Mouse (Mus musculus) intestine, postnatal 0 days (tissue): Measurements from ENCODE around the gene Kdm5c. TPM values are rescaled to one million over a fixed set of nuclear protein-coding genes. Genes with fewer than 3 reads are reported as not detected.

ENCODE experiments used
- ATAC-seq: fragments of 200-750 bp; cut with Nextera tagmentation; 2 replicates; pipeline ENCODE4 v1.8.0; 2017; ENCODE audit warnings: mild to moderate bottlenecking, moderate TSS enrichment, moderate library complexity
- H3K27ac ChIP-seq: fragments of 300-500 bp; sonication (generic); 2 replicates; pipeline ENCODE4 v1.5.1; 2014; ENCODE audit warnings: mild to moderate bottlenecking, low read depth, low read length, moderate library complexity
- H3K27me3 ChIP-seq: fragments of 300-500 bp; sonication (generic); replicated peaks from 2 replicates; pipeline ENCODE4 v1.6.1; 2014; ENCODE audit warnings: low read length, mixed read lengths; ENCODE audit not compliant: control insufficient read depth, insufficient read depth
- H3K36me3 ChIP-seq: fragments of 300-500 bp; sonication (generic); 2 replicates; pipeline ENCODE4 v1.6.1; 2014; ENCODE audit warnings: mild to moderate bottlenecking, moderate library complexity; ENCODE audit not compliant: control insufficient read depth, insufficient read depth
- H3K4me1 ChIP-seq: fragments of 300-500 bp; sonication (generic); replicated peaks from 2 replicates; pipeline ENCODE4 v1.6.1; 2014; ENCODE audit warnings: antibody characterized with exemption, low read length, mixed read lengths; ENCODE audit not compliant: control insufficient read depth, insufficient read depth
- H3K4me2 ChIP-seq: fragments of 300-500 bp; sonication (generic); replicated peaks from 2 replicates; pipeline ENCODE4 v1.6.1; 2014; ENCODE audit warnings: low read depth, mild to moderate bottlenecking, moderate library complexity
- H3K4me3 ChIP-seq: fragments of 300-500 bp; sonication (generic); 2 replicates; pipeline ENCODE4 v1.5.1; 2014; ENCODE audit warnings: low read depth, low read length
- H3K9ac ChIP-seq: fragments of 300-500 bp; sonication (generic); 2 replicates; pipeline ENCODE4 v1.6.1; 2014; ENCODE audit warnings: mild to moderate bottlenecking, low read depth, low read length
- H3K9me3 ChIP-seq: fragments of 300-500 bp; sonication (generic); 2 replicates; pipeline ENCODE4 v1.6.1; 2016; ENCODE audit warnings: mixed run types; ENCODE audit not compliant: control insufficient read depth
- CTCF ChIP-seq: sonication (generic); IDR thresholded peaks from 2 replicates; pipeline ENCODE4 v1.5.1; 2016; ENCODE audit warnings: low read depth, mild to moderate bottlenecking, control low read depth, antibody characterized with exemption, moderate library complexity
- WGBS: fragments of 180-500 bp; shearing (Covaris S2); extraction: QIAGEN DNeasy Blood & Tissue Kit; methylation state at CpG from one replicate; pipeline ENCODE4 v1.1.7; 2014; 5-methylcytosine and 5-hydroxymethylcytosine counted together
- polyA plus RNA-seq: library from polyadenylated mRNA; unstranded; fragments of >200 nt; fragmentation: Nextera tagmentation; extraction: Ambion mirVana; gene quantifications from 2 replicates; pipeline ENCODE4 v1.2.1, GENCODE M21; 2015

Kdm5c gene
- polyA plus RNA-seq, 1 experiment from 2014 or later: 19.7 TPM

DNA sequence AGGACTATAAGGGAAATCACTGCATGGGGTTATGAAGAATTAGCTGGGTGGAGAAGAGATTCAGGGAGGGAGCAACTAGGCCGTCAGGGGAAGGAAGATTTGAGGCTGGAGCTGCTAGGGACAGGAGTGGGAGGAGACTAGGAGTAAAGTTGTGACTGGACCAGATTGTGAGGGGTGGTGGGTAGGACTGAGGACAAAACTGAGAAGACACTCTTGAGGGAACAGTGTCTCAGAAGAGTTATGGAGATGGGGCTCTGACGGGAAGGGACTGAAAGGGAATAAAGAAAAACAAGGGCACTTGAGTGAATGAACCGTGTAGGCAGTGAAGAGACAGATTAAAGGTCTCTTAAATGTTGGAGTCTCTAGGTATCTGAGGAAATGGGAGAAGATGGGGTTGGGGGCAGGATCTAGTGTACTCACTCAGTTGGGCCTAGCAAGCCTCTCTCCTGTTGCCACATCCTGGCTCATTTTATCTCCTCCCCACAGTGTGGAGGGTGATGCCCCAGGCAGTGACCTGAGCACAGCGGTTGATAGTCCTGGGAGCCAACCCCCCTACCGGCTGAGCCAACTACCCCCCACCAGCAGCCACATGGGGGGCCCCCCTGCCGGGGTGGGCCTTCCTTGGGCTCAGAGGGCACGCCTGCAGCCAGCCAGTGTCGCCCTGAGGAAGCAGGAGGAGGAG lies 30.3 kb upstream of the Kdm5c start:
- Histone ChIP-seq H3K27me3 (no peaks in the 10 kb centered on the region), H3K36me3 (no peaks in the 10 kb centered on the region), H3K27ac (no peak overlapping the region), H3K9me3 (no peaks in the 10 kb centered on the region), H3K4me1 (no peaks in the 10 kb centered on the region), H3K9ac (no peak overlapping the region), H3K4me2 (no peak overlapping the region), H3K4me3 (no peak overlapping the region)
- TF ChIP-seq CTCF: no peak
- 57% methylated on average over 8 of the region's 8 CpGs for WGBS
- no peak for ATAC-seq

DNA sequence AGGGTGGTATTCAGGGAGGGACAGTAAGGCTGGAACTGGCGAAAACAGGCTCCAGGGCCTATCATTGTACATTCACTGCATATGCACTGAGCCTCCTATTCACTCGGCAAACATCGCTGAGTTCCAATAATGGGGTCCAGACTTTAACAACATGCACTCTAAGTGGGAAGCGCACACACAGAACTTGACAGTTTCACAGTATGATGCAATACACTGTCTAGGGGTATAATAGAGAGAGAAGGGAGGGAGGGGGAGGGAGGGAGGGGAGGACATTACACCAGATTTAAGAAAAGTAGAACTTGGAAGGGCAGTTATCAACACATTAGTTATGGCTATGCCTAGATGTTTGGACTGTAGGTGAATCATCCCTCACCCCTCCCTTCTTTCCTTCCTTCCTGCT lies 29.6 kb upstream of the Kdm5c start:
- Histone ChIP-seq H3K27ac (no peak overlapping the region), H3K4me2 (no peak overlapping the region), H3K27me3 (no peaks in the 10 kb centered on the region), H3K4me1 (no peaks in the 10 kb centered on the region), H3K9ac (no peak overlapping the region), H3K4me3 (no peak overlapping the region), H3K36me3 (no peaks in the 10 kb centered on the region), H3K9me3 (no peaks in the 10 kb centered on the region)
- ATAC-seq: no peak
- WGBS: 76% methylated on average over 4 of the region's 4 CpGs
- no peak for TF ChIP-seq CTCF

DNA sequence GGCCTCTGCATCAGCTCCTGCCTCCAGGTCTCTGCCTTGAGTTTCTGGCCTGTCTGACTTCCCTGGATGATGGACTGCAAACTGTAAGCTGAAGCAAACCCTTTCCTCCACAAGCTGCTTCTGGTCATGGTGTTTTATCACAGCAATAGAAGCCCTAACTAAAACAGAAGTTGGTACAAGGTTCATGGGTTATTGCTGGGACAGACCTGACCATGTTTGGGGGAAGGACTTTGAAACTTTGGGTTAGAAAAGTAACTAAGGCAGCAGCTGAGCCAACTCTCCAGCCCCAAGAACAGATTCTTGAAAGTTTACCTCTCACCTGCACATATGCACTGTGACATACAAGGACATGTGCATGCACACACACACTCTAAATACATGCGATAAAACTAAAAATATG lies 27.3 kb upstream of the Kdm5c start:
- no peak for ATAC-seq
- no peak for TF ChIP-seq CTCF
- no peaks in the 10 kb centered on the region for H3K27me3 ChIP-seq

DNA sequence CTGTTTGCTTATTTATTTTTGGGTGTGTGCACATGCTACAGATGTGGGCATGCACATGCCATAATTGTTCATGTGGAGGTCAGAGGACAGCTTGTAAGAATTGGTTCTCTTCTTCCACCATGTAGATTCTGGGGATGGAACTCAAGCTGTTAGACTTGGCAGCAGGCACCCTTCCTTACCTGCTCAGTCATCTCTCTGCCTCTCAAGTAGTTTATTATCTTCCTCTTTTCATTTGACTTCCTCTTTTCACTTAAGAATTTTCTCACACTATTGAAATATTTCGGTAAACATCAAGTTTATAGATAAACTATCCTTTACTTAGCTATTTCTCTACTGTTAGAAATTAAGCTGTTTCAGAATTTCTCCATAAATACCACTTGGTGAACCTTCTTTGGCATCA lies 18.1 kb upstream of the Kdm5c start:
- Histone ChIP-seq H3K27me3 (no peaks in the 10 kb centered on the region), H3K9me3 (no peaks in the 10 kb centered on the region), H3K27ac (no peak overlapping the region), H3K4me2 (no peak overlapping the region), H3K4me1 (no peaks in the 10 kb centered on the region), H3K36me3 (no peaks in the 10 kb centered on the region), H3K4me3 (no peak overlapping the region), H3K9ac (no peak overlapping the region)
- ATAC-seq: no peak
- 81% methylated on average over 1 of the region's 1 CpGs for WGBS
- TF ChIP-seq CTCF: no peak

More for the DNA sequence above, 27.3 kb upstream of the Kdm5c start:
- Histone ChIP-seq H3K9me3 (no peaks in the 10 kb centered on the region), H3K9ac (no peak overlapping the region), H3K4me3 (no peak overlapping the region), H3K36me3 (peaks cover 5% of the 10 kb centered on the region; the same call in 1 of the 2 replicates), H3K4me1 (no peaks in the 10 kb centered on the region), H3K4me2 (no peak overlapping the region), H3K27ac (no peak overlapping the region)
- 93% methylated on average over 1 of the region's 1 CpGs for WGBS

DNA sequence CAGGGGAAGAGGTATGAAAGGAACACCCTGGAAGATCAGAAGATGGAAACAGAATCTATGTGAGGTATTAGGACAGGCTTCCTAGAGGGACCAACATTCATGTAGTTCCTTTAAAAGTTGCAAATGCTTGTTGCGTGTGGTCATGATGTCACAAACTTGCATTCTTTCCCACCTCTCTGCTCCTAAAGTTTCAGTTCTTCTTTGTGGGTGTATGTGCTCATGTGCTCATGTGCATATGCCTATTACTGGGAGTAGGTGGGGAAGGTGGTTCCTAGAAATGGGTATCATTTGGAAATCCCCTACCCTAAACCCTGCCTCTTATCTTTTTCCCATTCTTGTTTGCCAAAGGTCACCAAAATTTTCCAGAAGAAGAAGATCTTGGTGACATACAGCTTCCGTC lies 14.3 kb upstream of the Kdm5c start:
- Histone ChIP-seq H3K4me2 (no peak overlapping the region), H3K36me3 (peaks cover 7% of the 10 kb centered on the region; the same call in 1 of the 2 replicates), H3K9me3 (no peaks in the 10 kb centered on the region), H3K4me3 (no peak overlapping the region), H3K4me1 (no peaks in the 10 kb centered on the region), H3K27ac (no peak overlapping the region), H3K27me3 (no peaks in the 10 kb centered on the region), H3K9ac (no peak overlapping the region)
- 92% methylated on average over 2 of the region's 2 CpGs for WGBS
- ATAC-seq: no peak
- TF ChIP-seq CTCF: no peak

DNA sequence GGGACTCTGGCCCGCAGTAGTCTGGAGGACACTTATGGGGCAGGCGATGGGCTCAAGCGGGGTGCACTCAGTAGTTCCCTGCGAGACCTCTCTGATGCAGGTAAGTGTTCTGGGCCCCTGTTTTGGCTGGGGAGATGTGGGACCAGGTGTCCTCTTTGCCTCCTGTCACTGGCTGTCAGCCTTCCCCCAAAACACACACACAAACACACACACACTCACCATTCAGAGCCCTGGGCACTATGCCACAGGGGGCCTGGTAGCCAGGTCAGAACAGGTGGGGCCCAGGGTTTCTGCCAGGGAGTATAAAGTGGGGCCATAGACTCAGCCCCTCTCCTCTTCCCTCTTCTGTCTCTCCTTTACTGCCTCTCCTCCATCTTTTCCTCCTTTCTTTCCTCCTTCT lies 11.1 kb upstream of the Kdm5c start:
- Histone ChIP-seq H3K9ac (no peak overlapping the region), H3K27me3 (no peaks in the 10 kb centered on the region), H3K4me1 (no peaks in the 10 kb centered on the region), H3K4me3 (no peak overlapping the region), H3K27ac (no peak overlapping the region), H3K9me3 (no peaks in the 10 kb centered on the region), H3K4me2 (no peak overlapping the region), H3K36me3 (peaks cover 8% of the 10 kb centered on the region; the same call in 1 of the 2 replicates)
- ATAC-seq: no peak
- TF ChIP-seq CTCF: no peak
- 74% methylated on average over 4 of the region's 4 CpGs for WGBS

DNA sequence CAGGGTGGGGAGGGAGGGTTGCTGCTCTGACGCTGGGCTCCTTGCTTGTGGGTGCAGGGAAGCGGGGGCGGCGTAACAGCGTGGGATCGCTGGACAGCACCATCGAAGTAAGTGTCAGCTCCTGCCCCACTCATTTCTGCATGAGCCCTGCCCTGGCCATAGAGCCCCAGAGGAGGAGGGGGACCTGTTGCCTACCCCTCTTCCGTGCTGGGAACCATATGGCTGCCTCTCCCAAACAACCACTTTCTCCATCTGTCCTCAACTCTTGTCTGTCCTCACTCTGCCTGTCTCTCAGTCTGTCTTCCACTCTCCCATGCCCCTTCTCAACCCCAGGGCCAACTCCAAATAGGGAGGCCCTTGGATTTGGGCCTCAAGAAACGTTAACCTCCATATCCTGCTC lies 10.6 kb upstream of the Kdm5c start:
- no peak overlapping the region for H3K4me3 ChIP-seq
- no peaks in the 10 kb centered on the region for H3K27me3 ChIP-seq
- no peaks in the 10 kb centered on the region for H3K9me3 ChIP-seq
- no peak overlapping the region for H3K4me2 ChIP-seq
- H3K4me1 ChIP-seq: no peaks in the 10 kb centered on the region
- peaks cover 8% of the 10 kb centered on the region; the same call in 1 of the 2 replicates for H3K36me3 ChIP-seq
- TF ChIP-seq CTCF: no peak
- no peak for ATAC-seq
- no peak overlapping the region for H3K9ac ChIP-seq
- no peak overlapping the region for H3K27ac ChIP-seq
- WGBS: 75% methylated on average over 9 of the region's 9 CpGs
